Mouse (Mus musculus): ENCODE results near the gene Strn.
"Not testable (repeated sequence)": the region's sequence is repeated elsewhere in the genome, so short reads cannot be mapped to it uniquely, and the experiment has no call there.

Strn gene

GRCm38 (mm10) chr17:78702988-78703387 lies 34.0 kb downstream of the Strn start:
- DNase-seq = no peak

GRCm38 (mm10) chr17:78698965-78699364 lies 38.0 kb downstream of the Strn start:
- DNase-seq = no peak

GRCm38 (mm10) chr17:78697462-78697861 lies 39.5 kb downstream of the Strn start:
- no peak for DNase-seq

- no peak for DNase-seq
Measured at GRCm38 (mm10) chr17:78696922-78697321, 40.1 kb downstream of the Strn start.

- DNase-seq = not testable (repeated sequence)
Measured at GRCm38 (mm10) chr17:78689231-78689630, 47.8 kb downstream of the Strn start.

GRCm38 (mm10) chr17:78687971-78688370 lies 49.0 kb downstream of the Strn start:
- DNase-seq = no peak

GRCm38 (mm10) chr17:78685004-78685403 lies 52.0 kb downstream of the Strn start:
- no peak for DNase-seq

GRCm38 (mm10) chr17:78682351-78682750 lies 54.6 kb downstream of the Strn start:
- DNase-seq = no peak

- no peak for DNase-seq
Measured at GRCm38 (mm10) chr17:78679503-78679902, 57.5 kb downstream of the Strn start.

GRCm38 (mm10) chr17:78676813-78677212 lies 60.2 kb downstream of the Strn start:
- no peak for DNase-seq

GRCm38 (mm10) chr17:78664962-78665545 lies 71.9 kb downstream of the Strn start:
- DNase-seq = no peak

- no peak for DNase-seq
Measured at GRCm38 (mm10) chr17:78654841-78655240, 82.2 kb downstream of the Strn start.

- DNase-seq = no peak
Measured at GRCm38 (mm10) chr17:78643853-78644475, 93.0 kb downstream of the Strn start.

- DNase-seq = no peak
Measured at GRCm38 (mm10) chr17:78642259-78642658, 94.7 kb downstream of the Strn start.

GRCm38 (mm10) chr17:78640387-78640786 lies 96.6 kb downstream of the Strn start:
- DNase-seq = no peak

GRCm38 (mm10) chr17:78639099-78639498 lies 97.9 kb downstream of the Strn start:
- DNase-seq = peak; percentile 15

- no peak for DNase-seq
Measured at GRCm38 (mm10) chr17:78637140-78637539, 99.9 kb downstream of the Strn start.

GRCm38 (mm10) chr17:78635616-78636015 lies 101.4 kb downstream of the Strn start:
- DNase-seq = no peak

- DNase-seq = no peak
Measured at GRCm38 (mm10) chr17:78624941-78625340, 112.1 kb downstream of the Strn start.

GRCm38 (mm10) chr17:78621863-78622262 lies 115.1 kb downstream of the Strn start:
- DNase-seq = no peak

GRCm38 (mm10) chr17:78620740-78621139 lies 116.3 kb downstream of the Strn start:
- no peak for DNase-seq

- DNase-seq = no peak
Measured at GRCm38 (mm10) chr17:78619981-78620380, 117.0 kb downstream of the Strn start.

- no peak for DNase-seq
Measured at GRCm38 (mm10) chr17:78618164-78618693, 118.8 kb downstream of the Strn start.

GRCm38 (mm10) chr17:78615096-78615495 lies 121.9 kb downstream of the Strn start:
- DNase-seq = no peak

GRCm38 (mm10) chr17:78614481-78614880 lies 122.5 kb downstream of the Strn start:
- DNase-seq = no peak
